Mouse (Mus musculus) kidney, adult 8-10 months (tissue): ENCODE data around the gene Grin2d.
"Not testable (repeated sequence)": the region's sequence is repeated elsewhere in the genome, so short reads cannot be mapped to it uniquely, and the experiment has no call there.

Source experiments
- DNase-seq, 2 experiments: peaks; one replicate each; pipeline ENCODE4 v3.0.0; 2022

The Grin2d gene

GRCm38 (mm10) chr7:45878278-45878677, at the start of gene Grin2d:
Gene Grin2d, minus strand, starts transcription at chr7:45878378.
- not testable (repeated sequence) for DNase-seq

- DNase-seq, result peak in 1 of 2 experiments; percentile 42
Observed at GRCm38 (mm10) chr7:45924429-45924816, 46.2 kb upstream of the Grin2d start.

GRCm38 (mm10) chr7:45923762-45924428, 45.7 kb upstream of the Grin2d start, which contains the start of gene Ccdc114:
Gene Ccdc114, plus strand, starts transcription at chr7:45924072.
- peak; percentile 87 to 91 for DNase-seq

GRCm38 (mm10) chr7:45922928-45923761, 45.0 kb upstream of the Grin2d start:
- peak; percentile 94 to 95 for DNase-seq

GRCm38 (mm10) chr7:45921950-45922600, 43.9 kb upstream of the Grin2d start:
- no peak for DNase-seq

- no peak for DNase-seq
Observed at GRCm38 (mm10) chr7:45921242-45921621, 43.1 kb upstream of the Grin2d start, which contains the start of gene Emp3. Gene Emp3, minus strand, starts transcription at chr7:45921404.

GRCm38 (mm10) chr7:45920583-45921241, 42.5 kb upstream of the Grin2d start:
- DNase-seq, result no peak

- DNase-seq, result no peak
Observed at GRCm38 (mm10) chr7:45919761-45920160, 41.6 kb upstream of the Grin2d start.

GRCm38 (mm10) chr7:45919083-45919671, 41.0 kb upstream of the Grin2d start:
- no peak for DNase-seq

- no peak for DNase-seq
Observed at GRCm38 (mm10) chr7:45917926-45918325, 39.7 kb upstream of the Grin2d start.

GRCm38 (mm10) chr7:45917004-45917704, 39.0 kb upstream of the Grin2d start:
- DNase-seq, result no peak

GRCm38 (mm10) chr7:45916056-45917003, 38.2 kb upstream of the Grin2d start:
- DNase-seq, result peak; percentile 71 to 80

- DNase-seq, result no peak
Observed at GRCm38 (mm10) chr7:45915011-45915410, 36.8 kb upstream of the Grin2d start.

- DNase-seq, result no peak
Observed at GRCm38 (mm10) chr7:45914067-45914466, 35.9 kb upstream of the Grin2d start.

GRCm38 (mm10) chr7:45909145-45909544, 31.0 kb upstream of the Grin2d start:
- no peak for DNase-seq

- DNase-seq, result peak in 1 of 2 experiments; percentile 38
Observed at GRCm38 (mm10) chr7:45908384-45908783, 30.2 kb upstream of the Grin2d start.

GRCm38 (mm10) chr7:45906622-45907021, 28.4 kb upstream of the Grin2d start:
- DNase-seq, result no peak

- DNase-seq, result no peak
Observed at GRCm38 (mm10) chr7:45902481-45903002, 24.4 kb upstream of the Grin2d start.

GRCm38 (mm10) chr7:45901562-45901961, 23.4 kb upstream of the Grin2d start:
- DNase-seq, result peak in 1 of 2 experiments; percentile 41

- not testable (repeated sequence) for DNase-seq
Observed at GRCm38 (mm10) chr7:45898125-45898524, 19.9 kb upstream of the Grin2d start.
